Mouse (Mus musculus) E14TG2a.4 (cell line): ENCODE measurements around the gene Syt1.

ENCODE experiments used
- CTCF ChIP-seq: conservative IDR thresholded peaks from 2 replicates; pipeline ENCODE4 v1.5.1; 2014; ENCODE audit warnings: low read length
- NANOG ChIP-seq: IDR thresholded peaks from 2 replicates; pipeline ENCODE4 v1.6.1; 2014; ENCODE audit warnings: borderline replicate concordance, low read length, mixed read lengths

- TF ChIP-seq CTCF (no peak), NANOG (no peak)
Measured at GRCm38 (mm10) chr10:108705658-108706057, 305.1 kb downstream of the Syt1 start.
